Mouse (Mus musculus) erythroblast, embryonic 14.5 days (primary cell): ENCODE data around the gene Ndel1.

ENCODE experiments used
- GATA1 ChIP-seq: IDR thresholded peaks from 2 replicates; pipeline ENCODE4 v1.6.1; 2012; ENCODE audit warnings: low read length, inconsistent platforms, mixed read lengths
- TAL1 ChIP-seq: IDR thresholded peaks from 3 replicates; pipeline ENCODE4 v1.6.1; 2012; ENCODE audit warnings: low read length, inconsistent platforms, mixed read lengths

- TF ChIP-seq GATA1: no peak
- no peak for TF ChIP-seq TAL1
Measured at GRCm38 (mm10) chr11:68818416-68818815, 53.2 kb downstream of the Ndel1 start.
